Mouse (Mus musculus) urinary bladder, postnatal 25 days (tissue): ENCODE data around the gene Fut2.
A peak's percentile ranks its signal among the peaks of the same experiment; 100 is the strongest.

Experiments
- DNase-seq: peaks from one replicate; pipeline ENCODE4 v3.0.0; 2022; ENCODE audit warnings: low spot score

Gene Fut2

DNA sequence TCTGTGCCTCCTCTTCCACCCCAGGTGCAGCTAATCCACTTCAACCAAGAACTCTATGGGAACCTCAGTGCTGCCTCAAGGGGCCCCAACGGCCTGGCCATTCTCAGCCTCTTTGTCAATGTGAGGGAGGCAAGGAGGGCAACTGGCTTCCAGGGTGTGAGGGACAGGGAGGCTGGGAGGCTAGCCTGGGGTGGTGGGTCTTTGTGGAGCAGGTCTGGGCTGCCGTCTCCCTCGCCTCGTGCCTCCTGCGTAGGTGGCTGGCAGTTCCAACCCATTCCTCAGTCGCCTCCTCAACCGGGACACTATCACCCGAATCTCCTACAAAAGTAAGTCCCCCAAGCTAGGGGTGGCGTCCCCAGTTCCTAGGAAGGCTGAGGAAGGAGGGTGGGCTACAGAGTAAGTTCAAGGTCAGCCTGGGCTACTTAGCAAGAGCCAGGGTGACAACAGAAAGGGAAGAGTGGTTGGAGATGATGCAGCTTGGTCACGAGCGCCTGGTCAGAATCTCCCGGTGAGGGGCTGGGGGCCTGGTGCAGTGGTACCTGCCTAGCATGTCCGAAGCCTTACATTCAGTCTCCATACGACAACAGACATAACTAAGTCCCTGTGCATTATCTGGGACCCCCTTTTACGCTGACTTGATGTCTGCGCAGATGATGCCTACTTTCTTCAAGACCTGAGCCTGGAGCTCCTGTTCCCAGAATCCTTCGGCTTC lies 36.8 kb upstream of the Fut2 start:
- no peak for DNase-seq

DNA sequence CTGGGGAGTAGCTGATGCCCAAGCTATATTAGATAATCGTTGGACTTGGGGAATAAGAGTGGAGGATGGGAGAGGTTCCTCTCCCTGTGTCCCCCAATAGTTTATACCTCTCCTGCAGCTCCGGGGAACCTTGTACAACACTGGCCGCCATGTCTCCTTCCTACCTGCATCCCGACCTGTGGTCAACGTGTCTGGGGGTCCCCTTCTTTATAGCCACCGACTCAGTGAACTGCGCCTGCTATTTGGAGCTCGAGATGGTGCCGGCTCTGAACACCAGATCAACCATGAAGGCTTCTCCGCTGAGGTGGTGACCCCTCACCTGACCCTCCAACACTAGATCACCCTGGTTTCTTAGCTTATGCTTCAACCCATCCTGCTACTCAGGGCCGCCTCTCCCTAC lies 36.1 kb upstream of the Fut2 start:
- DNase-seq = no peak

DNA sequence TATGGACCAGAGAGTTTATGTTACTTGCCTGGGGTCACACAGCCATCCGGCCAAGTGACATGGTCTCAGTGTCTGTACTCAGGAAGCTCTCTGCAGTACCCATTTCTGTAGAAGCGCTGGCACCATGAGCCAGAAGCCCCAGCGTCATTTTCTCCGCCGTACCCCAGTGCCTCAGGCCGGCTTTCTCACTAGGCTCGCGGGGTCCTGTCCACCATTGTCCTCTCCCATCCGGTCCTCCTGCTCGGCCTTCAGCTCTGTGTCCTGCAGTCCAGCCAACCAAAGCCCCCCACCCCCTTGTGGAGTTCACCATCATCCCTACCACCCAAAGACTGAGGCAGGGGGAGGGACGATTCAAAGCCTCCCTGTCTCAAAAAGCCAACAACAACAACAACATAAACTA lies 35.4 kb upstream of the Fut2 start:
- no peak for DNase-seq

DNA sequence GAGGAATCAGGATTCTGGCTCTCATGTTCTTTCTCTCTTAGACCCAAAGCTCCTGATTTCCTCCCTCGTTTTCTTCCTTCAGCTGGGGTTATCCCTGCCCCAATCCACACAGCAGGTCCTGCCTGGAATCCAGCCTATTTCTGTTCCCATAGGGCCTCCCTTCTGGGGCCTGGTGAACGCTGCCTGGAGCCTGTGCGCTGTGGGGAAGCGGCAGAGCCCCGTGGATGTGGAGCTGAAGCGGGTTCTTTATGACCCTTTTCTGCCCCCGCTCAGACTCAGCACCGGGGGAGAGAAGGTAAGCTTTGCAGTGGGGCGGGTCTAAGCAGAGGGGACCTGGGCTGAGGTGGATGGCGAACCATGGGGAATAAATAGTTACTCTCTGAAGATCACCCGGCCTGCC lies 34.9 kb upstream of the Fut2 start:
- DNase-seq = no peak

DNA sequence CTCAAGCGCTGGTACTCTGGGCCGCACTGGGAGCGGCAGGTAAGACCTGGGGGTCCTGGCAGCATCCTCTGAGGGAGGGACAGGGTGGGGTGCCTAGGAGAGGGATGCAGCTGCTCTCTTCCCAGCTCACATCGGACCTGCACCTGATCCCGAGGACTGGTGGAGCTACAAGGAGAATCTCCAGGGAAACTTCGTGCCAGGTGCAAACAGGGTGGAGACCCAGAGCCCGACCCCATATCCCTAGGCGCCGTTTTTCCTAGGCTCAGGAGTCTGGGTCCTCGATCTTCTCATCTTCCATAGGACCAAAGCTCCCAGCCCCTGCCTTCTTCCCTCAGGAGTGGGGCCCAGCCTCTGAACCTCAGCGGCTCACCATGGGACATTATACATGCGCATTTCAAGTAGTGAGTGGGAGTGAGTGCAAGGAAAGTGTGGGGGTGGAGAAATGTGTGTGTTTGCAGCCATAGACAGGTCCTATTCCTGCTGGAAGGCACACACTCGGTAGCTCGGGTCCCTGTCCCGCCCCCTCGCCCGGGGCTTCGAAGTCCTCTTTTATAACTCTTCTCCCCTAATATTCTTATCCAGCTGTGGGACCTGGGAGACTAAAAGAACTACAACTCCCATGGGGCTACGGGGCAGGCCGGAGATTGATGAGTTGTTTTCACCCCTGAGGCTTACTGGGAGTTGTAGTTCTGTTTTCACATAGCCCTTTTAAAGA lies 34.3 kb upstream of the Fut2 start:
- no peak for DNase-seq

DNA sequence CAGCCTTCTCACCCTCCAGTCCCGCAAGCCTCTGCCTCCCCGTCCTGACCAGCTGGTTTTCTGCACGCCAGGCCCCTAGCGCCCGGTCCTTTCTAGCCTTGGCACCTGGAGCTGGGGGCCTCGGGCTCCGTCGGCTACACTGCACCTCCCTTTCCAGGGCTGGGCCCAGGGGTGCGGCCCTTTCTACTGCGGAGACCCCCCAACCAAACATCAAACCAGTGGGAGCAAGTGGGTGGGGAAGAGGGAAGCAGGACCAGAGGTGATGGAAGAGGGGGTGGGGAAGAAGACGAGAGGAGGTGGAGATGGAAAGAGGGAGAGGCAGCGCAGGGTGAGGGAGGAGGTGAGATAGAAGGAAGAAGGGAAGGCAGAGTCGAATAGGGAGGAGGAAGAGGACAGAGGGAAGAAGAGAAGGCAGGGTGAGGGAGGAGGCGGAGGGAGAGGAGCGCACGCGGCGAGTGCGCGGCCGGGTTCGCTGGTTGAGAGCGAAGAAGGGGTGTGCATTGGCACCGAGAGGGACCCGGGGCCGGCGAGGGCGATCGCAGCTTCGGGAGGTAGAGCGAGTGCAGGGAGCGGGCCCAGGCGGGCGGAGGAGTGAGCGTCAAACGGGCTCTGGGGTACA lies 33.4 kb upstream of the Fut2 start, which contains the start of gene Car11:
TSS of gene Car11 (plus strand) at position 321 of the 619 bp plus-strand sequence.
- no peak for DNase-seq

DNA sequence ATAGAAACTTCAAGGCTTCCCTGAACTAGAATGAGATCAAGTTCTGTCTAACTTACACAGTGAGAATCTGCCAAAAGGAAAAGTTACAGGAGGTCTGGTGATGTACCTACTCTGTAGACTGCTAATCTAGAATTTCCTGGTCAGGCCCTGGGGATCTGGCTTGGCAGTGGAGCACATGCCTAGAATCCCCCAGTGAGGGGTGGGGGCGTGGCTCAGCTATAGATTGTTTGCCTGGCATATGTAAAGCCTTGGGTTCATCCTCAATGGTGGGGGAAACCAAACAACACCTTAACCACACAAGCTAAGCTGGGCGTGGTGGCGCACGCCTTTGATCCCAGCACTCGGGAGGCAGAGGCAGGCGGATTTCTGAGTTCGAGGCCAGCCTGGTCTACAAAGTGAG lies 31.7 kb upstream of the Fut2 start:
- no peak for DNase-seq

DNA sequence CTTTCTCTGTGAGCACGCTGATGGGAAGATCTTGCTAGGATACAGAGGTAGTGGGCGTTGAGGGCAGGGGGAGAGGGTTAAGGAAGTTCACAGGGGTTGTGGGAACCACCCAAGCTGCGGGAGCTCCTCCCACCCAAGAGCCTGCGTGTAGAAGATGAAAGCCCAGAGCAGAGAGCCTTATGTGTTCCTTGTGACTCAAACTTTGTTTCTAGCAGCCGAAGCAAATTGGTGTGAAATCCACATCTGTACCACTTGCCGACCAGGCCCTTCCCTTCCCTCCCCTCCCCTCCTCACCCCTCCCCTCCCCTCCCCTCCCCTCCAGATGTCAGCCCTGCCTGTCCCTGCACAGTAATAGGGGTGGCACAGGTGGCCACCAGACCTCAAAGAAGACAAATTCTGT lies 28.9 kb upstream of the Fut2 start:
- DNase-seq = no peak

DNA sequence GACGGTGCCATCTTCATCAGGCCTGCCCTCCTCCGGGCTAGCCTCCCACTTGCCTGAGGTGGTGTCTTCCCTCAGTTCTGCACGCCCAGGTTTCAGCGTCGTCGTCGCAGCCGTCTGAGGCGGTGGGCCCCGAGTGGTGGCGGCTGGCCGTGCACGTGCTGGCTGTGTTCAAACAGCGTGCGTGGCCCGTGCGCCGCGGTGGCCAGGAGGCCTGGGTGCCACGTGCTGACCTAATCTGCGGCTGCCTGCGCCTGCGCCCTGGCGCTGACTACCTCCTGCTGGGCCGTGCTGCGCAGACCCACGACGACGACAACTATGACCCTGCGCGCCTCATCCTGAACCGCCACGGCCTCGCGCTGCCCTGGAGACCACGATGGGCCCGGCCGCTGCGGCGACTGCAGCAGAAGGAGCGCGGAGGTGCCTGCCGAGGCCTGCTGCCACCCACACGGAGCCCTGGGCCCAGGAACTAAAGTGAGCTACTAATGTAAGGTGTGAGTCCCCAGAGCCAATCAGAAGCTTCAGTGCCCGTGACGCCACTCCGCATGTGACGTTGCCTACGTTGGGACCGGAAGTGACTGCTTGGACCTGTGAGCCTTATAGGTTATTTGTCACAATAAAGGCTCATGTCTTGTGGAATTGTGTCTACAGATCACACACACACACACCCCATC lies 27.9 kb upstream of the Fut2 start, which contains the start of gene Sec1:
TSS of gene Sec1 (minus strand) at position 482 of the 671 bp plus-strand sequence.
- DNase-seq = no peak

DNA sequence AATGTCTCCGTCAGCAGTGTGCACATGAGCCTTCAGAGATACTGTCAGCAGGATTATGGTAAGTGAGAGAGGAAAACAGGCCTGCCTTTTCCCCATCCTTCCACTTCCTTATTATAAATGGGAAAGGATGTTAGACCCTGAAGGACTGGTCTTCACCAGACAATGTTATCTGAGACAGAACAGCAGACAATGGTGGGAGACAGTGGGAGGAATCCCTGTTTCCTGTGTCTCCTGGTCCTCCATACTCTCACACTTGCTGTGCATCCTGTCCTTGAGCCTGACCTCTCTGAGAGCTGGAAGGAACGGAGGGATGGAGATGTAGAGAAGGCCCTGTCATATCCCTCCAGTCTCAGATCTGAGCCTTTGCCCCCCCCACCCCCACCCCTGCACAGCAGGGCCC lies 26.2 kb upstream of the Fut2 start:
- DNase-seq = no peak

DNA sequence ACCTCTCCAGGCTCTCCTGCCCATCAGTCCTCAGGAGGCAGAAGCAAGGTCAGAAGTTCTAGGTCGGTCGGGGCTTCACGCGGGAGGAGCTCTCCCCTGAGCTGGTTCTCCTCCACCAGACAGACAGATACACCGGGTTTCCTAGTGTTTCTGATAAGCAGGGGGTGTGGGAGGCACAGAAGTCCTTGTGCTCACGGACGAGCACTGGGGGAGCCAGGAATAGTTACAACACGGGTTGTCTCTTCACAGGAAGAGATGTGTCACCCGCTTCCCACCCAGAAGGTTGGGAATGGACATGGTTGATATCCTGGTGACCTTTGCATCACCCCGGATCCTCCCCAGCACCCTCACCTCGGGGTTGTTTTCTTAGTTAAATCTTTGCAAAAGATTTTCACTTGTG lies 23.6 kb upstream of the Fut2 start:
- no peak for DNase-seq

DNA sequence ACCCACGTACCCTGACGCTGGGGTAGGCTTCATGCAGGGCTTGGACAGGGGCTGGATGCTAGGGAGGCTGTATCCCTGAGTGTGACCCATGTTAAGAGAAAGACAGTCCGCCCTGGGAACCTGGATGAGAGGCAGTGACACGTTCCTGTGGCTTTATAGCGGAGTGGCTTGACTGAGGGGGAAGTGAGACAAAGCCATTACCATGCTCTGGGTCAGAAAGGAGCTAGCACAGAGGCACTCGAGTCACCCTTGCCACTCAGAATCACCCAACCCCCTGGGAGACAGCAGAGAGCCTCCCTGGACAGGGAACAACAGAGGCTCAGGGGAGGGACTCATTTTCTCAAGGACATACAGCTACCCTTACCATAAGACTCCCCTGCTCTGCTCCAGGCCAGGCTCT lies 22.9 kb upstream of the Fut2 start:
- DNase-seq = no peak

DNA sequence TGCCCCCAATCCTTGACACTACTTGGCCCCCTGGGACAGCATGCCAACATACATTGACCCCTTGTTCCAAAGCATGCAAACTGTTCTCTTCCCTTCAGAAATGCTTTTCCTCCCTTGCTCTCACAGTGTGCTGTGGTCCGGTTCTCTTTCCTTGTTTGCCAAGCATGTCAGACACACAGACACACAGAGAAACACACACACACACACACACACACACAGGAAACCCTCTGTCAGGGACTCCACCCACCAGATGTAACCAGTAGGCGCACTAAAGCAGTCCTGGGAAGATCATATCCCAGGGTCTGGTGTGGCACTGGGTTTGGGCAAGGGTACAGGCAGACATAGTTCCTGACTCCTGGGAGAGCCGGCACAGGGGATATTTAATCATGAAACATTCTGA lies 20.6 kb upstream of the Fut2 start:
- DNase-seq = no peak

DNA sequence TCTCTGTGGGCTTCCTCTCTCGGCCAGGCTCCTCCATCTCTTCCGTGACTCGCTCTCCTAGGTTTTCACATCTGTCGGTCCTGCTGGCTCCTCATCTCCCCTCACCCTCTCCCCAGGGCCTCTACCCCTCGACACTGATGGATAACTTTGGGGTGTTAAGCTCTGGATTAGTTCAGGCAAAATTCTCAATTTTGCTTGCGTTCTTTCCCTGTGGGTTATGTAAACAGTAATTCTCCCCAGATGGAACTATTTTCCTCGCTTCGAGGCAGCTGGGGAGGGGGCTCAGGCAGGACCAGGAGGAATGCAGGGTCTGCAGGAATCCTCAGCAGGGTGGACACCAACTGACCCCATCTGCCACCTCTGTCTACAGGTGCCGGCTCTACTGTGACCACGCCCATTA lies 19.6 kb upstream of the Fut2 start:
- DNase-seq = no peak

DNA sequence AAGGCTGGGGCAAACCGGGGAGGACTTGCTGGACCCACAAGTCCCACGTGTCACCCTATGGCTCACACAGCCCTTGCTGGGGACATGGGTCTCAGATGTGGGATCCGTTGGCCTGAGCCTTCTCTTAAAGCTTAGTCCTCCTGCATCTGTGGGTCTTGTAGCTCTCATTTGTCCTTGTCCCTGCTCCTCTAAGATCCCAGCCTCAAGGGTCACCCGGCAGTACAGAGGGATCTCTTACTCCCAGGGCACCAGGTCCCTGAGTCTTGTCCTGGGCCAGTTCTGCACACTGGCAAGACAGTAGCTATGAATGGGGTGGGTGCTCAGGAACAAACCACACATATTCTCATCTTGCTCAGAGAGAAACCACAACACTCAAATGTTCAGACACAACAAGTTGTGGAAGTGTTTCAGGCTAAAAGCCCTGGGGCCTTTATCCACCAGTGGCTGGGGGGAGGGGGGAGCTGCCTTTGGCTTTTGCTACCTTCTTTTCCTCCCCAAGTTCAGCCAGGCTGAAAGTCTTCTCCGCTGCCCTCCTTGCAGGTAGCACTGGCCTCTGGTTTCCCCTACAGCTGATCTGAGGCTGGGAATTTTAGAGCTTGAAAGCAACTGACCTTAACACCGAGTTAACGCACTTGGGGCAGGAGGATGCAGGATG lies 17.3 kb upstream of the Fut2 start, which contains the start of gene Ntn5:
TSS of gene Ntn5 (plus strand) at position 627 of the 655 bp plus-strand sequence.
- DNase-seq = no peak

DNA sequence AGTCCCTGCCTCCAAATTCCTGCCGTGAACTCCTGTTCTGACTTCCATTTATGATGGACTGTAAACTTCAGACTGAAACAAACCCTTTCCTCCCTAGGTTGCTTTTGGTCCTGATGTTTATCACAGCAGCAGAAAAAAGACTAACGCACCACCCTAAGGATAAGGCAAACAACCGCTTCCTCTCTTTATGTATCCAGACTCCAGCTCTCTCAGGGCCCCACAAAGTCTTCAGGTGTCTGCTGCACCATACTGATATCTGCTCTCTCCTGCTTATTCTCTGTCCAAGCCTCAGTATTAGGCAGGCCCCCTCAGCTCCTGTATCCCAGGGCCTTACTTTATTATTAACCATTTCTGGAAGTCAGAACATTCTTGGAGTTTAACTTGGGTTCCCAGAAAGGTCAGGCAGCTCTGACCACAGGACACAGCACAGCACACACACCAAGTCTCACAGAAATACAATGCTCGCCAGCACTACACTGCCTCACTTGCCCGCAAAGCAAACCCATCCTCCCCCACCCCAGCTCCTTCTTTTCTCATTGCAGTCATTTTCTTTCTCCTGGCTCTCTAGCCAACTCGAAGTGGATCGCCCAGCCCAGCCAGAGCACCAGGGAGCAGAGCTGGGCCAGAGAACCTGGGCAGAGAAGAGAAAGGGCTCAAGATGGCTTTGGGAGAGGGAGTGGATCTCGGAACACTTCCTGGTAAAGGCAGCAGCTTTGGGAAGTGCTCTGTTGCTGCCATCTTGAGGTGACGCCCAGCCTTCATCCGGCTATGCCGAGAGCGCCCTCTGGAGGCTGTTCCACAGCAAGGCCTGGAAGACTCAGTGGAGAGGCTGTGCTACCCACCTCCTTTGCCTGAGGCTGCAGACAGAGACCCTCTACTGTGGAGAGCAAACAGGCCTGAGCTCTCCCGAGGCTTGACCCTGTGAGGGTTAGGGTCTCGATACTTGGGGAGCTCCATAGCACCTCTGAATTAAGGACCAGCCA lies 16.2 kb upstream of the Fut2 start:
- peak; percentile 87 for DNase-seq

DNA sequence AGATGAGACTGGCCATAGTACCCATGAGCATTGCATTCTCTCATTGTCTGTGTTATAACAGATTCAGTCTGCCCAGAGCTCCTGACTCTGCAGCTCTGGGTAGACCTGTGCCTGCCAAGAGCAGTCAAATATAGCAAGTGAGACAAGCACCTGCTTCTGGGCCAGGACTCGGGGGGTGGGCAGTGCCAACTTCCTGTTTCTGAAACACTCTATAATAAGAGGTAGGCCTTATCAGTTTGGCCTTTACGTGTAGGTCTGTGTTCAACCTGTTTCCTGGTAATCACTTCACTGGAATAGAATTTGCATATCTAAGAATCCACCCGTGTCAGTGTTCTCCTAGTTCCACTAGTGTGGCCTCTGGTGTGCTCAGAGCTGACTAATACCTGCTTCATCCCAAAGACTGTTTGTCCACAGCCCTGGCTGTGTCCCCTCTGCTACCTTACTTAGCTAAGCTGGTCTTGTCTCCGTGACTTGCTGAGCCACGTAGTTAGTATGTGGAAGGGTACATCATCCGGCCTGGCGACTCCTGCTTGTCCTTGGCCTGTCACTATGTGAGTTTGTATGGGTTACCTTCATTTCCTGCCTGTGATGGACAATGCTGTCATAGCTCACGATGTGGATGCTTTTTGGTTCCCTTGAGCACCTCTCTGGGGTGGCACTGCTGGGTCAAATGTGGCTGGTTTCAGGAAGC lies 15.0 kb upstream of the Fut2 start:
- DNase-seq = no peak

DNA sequence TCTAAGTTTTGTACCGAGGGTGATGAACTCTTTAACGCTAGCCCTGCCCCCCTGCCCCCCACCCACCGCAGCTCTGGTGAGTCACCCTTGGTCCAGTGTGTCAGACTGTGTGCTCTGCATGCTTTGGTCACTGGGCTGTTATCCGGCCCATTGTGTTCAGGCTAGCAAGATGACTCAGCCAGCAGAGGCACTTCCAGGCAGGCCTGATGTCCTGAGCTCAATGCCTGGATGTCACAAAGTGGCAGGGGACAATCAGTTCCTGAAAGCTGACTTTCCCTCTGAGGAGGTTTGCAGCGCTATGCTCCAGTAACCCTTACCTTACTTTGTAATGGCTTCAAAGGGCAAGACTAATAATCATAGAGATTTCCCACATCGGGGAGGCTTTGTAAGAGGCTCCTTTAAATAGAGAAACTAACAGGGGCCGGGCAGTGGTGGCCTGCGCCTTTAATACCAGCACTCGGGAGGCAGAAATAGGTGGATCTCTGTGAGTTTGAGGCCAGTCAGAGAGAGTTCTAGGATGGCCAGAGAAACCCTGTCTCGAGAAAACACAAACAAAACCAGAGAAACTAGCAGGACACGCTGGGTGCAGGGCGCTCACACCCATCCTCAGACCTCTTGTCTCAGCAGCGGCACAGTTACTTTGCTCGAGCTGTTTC lies 13.9 kb upstream of the Fut2 start:
- no peak for DNase-seq

DNA sequence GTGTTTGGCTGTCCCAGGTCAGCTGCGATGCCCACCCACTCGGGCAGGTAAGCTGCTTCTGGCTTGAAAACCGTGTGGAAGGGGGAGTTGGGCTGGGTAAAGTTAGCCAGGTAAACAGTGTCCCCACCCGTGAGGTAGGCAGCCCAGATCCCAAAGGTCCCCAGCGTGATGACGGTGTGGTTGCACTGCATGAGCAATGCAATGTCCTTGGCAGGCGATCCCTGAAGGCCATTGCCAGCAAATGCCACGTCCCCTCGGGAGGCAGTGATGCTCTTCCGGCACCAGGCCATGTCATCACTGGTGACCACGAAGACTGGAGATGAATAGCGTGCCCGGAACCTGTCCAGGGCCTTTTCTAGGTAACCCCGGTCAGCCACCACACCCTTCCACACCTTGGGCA lies 12.3 kb upstream of the Fut2 start:
- no peak for DNase-seq
